Mouse (Mus musculus): Measurements from ENCODE around the gene Opa3. TPM values are rescaled to one million over a fixed set of nuclear protein-coding genes. Genes with fewer than 3 reads are reported as not detected.

The Opa3 gene
- total RNA-seq (2021) = 10 to 100 TPM; 57.6 to 59.3 TPM

- intact Hi-C loops (cut with DNase I) = no loop called here
- peak; percentile 99 for DNase-seq (ENCODE audit: low spot score)
Measured at GRCm38 (mm10) chr7:19227883-19228792, at the start of gene Opa3. Opa3 (plus strand) TSS chr7:19228334.

- intact Hi-C loops (cut with DNase I) = loop anchor here (1.0 to 5.0 kb wide), 5 partner anchors 18 to 164 kb away; partner anchors contain the start of genes Ercc1 and Ppm1n
- DNase-seq (ENCODE audit: low spot score) = peak; percentile 31
Measured at GRCm38 (mm10) chr7:19178443-19179092, 49.6 kb upstream of the Opa3 start.

GRCm38 (mm10) chr7:19179173-19179572 is 49.0 kb upstream of the Opa3 start:
- intact Hi-C loops (cut with DNase I) = loop anchor here (2.0 to 5.0 kb wide), 4 partner anchors 30 to 163 kb away; partner anchors contain the start of genes Ercc1 and Ppm1n
- DNase-seq (ENCODE audit: low spot score) = no peak

- intact Hi-C loops (cut with DNase I) = loop anchor here (2.0 to 5.0 kb wide), 4 partner anchors 29 to 162 kb away; partner anchors contain the start of genes Ercc1 and Ppm1n
- DNase-seq (ENCODE audit: low spot score) = no peak
Measured at GRCm38 (mm10) chr7:19179936-19180335, 48.2 kb upstream of the Opa3 start.

GRCm38 (mm10) chr7:19180862-19181429 is 47.2 kb upstream of the Opa3 start:
- intact Hi-C loops (cut with DNase I) = no loop called here
- DNase-seq (ENCODE audit: low spot score) = peak; percentile 14

GRCm38 (mm10) chr7:19184250-19184649 is 43.9 kb upstream of the Opa3 start:
- intact Hi-C loops (cut with DNase I) = no loop called here
- no peak for DNase-seq (ENCODE audit: low spot score)

GRCm38 (mm10) chr7:19184758-19185157 is 43.4 kb upstream of the Opa3 start:
- intact Hi-C loops (cut with DNase I) = no loop called here
- DNase-seq (ENCODE audit: low spot score) = no peak

GRCm38 (mm10) chr7:19194676-19195075 is 33.5 kb upstream of the Opa3 start:
- intact Hi-C loops (cut with DNase I) = no loop called here
- DNase-seq (ENCODE audit: low spot score) = no peak

GRCm38 (mm10) chr7:19196676-19197075 is 31.5 kb upstream of the Opa3 start:
- DNase-seq (ENCODE audit: low spot score) = no peak
- intact Hi-C loops (cut with DNase I) = loop anchor here (1.0 kb wide), 1 partner anchor 18 kb away; no protein-coding TSS in a partner anchor

- intact Hi-C loops (cut with DNase I) = no loop called here
- DNase-seq (ENCODE audit: low spot score) = no peak
Measured at GRCm38 (mm10) chr7:19197985-19198384, 30.1 kb upstream of the Opa3 start.

GRCm38 (mm10) chr7:19201660-19202059 is 26.5 kb upstream of the Opa3 start:
- intact Hi-C loops (cut with DNase I) = loop anchor here (10.0 kb wide), 1 partner anchor 47 kb away; no protein-coding TSS in a partner anchor
- no peak for DNase-seq (ENCODE audit: low spot score)

- no peak for DNase-seq (ENCODE audit: low spot score)
- intact Hi-C loops (cut with DNase I) = loop anchor here (10.0 kb wide), 1 partner anchor 47 kb away; no protein-coding TSS in a partner anchor
Measured at GRCm38 (mm10) chr7:19202065-19202850, 25.9 kb upstream of the Opa3 start.

GRCm38 (mm10) chr7:19208201-19208910 is 19.8 kb upstream of the Opa3 start:
- DNase-seq (ENCODE audit: low spot score) = no peak
- intact Hi-C loops (cut with DNase I) = loop anchor here (2.0 to 10.0 kb wide), 2 partner anchors 30 to 54 kb away; no protein-coding TSS in a partner anchor

- intact Hi-C loops (cut with DNase I) = loop anchor here (2.0 to 10.0 kb wide), 2 partner anchors 30 to 54 kb away; no protein-coding TSS in a partner anchor
- no peak for DNase-seq (ENCODE audit: low spot score)
Measured at GRCm38 (mm10) chr7:19208944-19209472, 19.1 kb upstream of the Opa3 start.

- DNase-seq (ENCODE audit: low spot score) = no peak
- intact Hi-C loops (cut with DNase I) = loop anchor here (2.0 to 10.0 kb wide), 2 partner anchors 31 to 55 kb away; no protein-coding TSS in a partner anchor
Measured at GRCm38 (mm10) chr7:19209494-19209893, 18.6 kb upstream of the Opa3 start.

- intact Hi-C loops (cut with DNase I) = no loop called here
- DNase-seq (ENCODE audit: low spot score) = no peak
Measured at GRCm38 (mm10) chr7:19210010-19210409, 18.1 kb upstream of the Opa3 start.

- DNase-seq (ENCODE audit: low spot score) = no peak
- intact Hi-C loops (cut with DNase I) = no loop called here
Measured at GRCm38 (mm10) chr7:19211041-19211675, 17.0 kb upstream of the Opa3 start.

Data from heart, postnatal 25 days (tissue).